Mouse (Mus musculus) forebrain, embryonic 10.5 days (tissue): Measurements from ENCODE around the gene AA986860. TPM values are rescaled to one million over a fixed set of nuclear protein-coding genes. Genes with fewer than 3 reads are reported as not detected.

Experiments used
- DNase-seq: peaks from one replicate; pipeline ENCODE4 v3.0.0-alpha.2; 2017; ENCODE audit warnings: low spot score; ENCODE audit errors: extremely low spot score
- H3K27ac ChIP-seq: fragments of 300-500 bp; sonication (generic); 2 replicates; pipeline ENCODE4 v1.5.1; 2016; ENCODE audit warnings: mild to moderate bottlenecking
- H3K27me3 ChIP-seq: fragments of 300-500 bp; sonication (generic); 2 replicates; pipeline ENCODE4 v1.6.1; 2016; ENCODE audit warnings: mild to moderate bottlenecking; ENCODE audit not compliant: poor library complexity, severe bottlenecking
- H3K36me3 ChIP-seq: fragments of 300-500 bp; sonication (generic); replicated peaks from 2 replicates; pipeline ENCODE4 v1.6.1; 2016; ENCODE audit warnings: mild to moderate bottlenecking, moderate library complexity
- H3K4me1 ChIP-seq: fragments of 300-500 bp; sonication (generic); 2 replicates; pipeline ENCODE4 v1.6.1; 2016
- H3K4me3 ChIP-seq: fragments of 300-500 bp; sonication (generic); 2 replicates; pipeline ENCODE4 v1.5.1; 2016; ENCODE audit warnings: mild to moderate bottlenecking, moderate library complexity
- H3K9me3 ChIP-seq: fragments of 300-500 bp; sonication (generic); 2 replicates; pipeline ENCODE4 v1.6.1; 2016; ENCODE audit warnings: mild to moderate bottlenecking, moderate library complexity
- WGBS: fragments of 180-500 bp; shearing (Covaris S2); methylation state at CpG from one replicate; pipeline ENCODE4 v1.1.7; 2016; 5-methylcytosine and 5-hydroxymethylcytosine counted together
- polyA plus RNA-seq: library from polyadenylated mRNA; unstranded; fragments of >200 nt; fragmentation: Nextera tagmentation; extraction: Ambion mirVana; gene quantifications from 2 replicates; pipeline ENCODE4 v1.2.1, GENCODE M21; 2016

Gene AA986860
- polyA plus RNA-seq, 1 experiment from 2014 or later, result 0.42 TPM

GRCm38 (mm10) chr1:130717291-130717871 lies 14.4 kb upstream of the AA986860 start, which contains the start of gene Yod1:
Gene Yod1 (plus strand): TSS chr1:130717327.
- Histone ChIP-seq H3K27me3 (peaks cover 19% of the 10 kb centered on the region), H3K4me1 (peaks cover 30% of the 10 kb centered on the region), H3K4me3 (peak within 1 kb of the TSS; percentile 79), H3K27ac (peak within 1 kb of the TSS; percentile 92), H3K9me3 (no peaks in the 10 kb centered on the region), H3K36me3 (peaks cover 24% of the 10 kb centered on the region)
- DNase-seq, result peak; percentile 87
- under 1% methylated on average over 54 of the region's 54 CpGs for WGBS

GRCm38 (mm10) chr1:130724206-130724605 lies 7.6 kb upstream of the AA986860 start:
- no peak overlapping the region for H3K4me3 ChIP-seq
- no peak overlapping the region for H3K27ac ChIP-seq
- H3K4me1 ChIP-seq, result no peaks in the 10 kb centered on the region; the same call in 1 of the 2 replicates
- peaks cover 28% of the 10 kb centered on the region for H3K36me3 ChIP-seq
- no peak for DNase-seq
- 92% methylated on average over 5 of the region's 5 CpGs for WGBS
- no peaks in the 10 kb centered on the region for H3K9me3 ChIP-seq
- no peaks in the 10 kb centered on the region for H3K27me3 ChIP-seq

DNA sequence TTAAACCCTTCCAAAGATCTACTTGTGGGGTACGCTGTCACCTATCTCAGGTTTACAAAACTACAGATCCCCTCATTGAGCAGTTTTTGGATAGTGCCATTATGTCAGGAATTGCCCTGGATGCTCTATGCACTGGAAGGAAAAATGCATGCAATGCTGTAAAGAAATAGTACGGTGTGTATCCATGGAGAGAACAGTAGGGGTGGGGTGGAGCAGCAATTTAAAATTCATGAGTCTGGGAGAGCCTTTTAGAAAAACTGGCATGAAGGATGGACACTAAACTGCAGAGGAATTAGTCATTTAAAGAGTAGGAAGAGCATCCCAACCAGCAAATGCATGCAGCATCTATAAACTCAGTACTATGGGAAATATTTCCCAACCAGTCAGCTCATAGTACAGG lies 5.4 kb upstream of the AA986860 start:
- Histone ChIP-seq H3K36me3 (peaks cover 14% of the 10 kb centered on the region; the same call in 1 of the 2 replicates), H3K27ac (no peak overlapping the region), H3K4me1 (peaks cover 4% of the 10 kb centered on the region), H3K27me3 (no peaks in the 10 kb centered on the region), H3K9me3 (no peaks in the 10 kb centered on the region), H3K4me3 (no peak overlapping the region)
- WGBS, result 92% methylated on average over 2 of the region's 2 CpGs
- DNase-seq, result no peak

DNA sequence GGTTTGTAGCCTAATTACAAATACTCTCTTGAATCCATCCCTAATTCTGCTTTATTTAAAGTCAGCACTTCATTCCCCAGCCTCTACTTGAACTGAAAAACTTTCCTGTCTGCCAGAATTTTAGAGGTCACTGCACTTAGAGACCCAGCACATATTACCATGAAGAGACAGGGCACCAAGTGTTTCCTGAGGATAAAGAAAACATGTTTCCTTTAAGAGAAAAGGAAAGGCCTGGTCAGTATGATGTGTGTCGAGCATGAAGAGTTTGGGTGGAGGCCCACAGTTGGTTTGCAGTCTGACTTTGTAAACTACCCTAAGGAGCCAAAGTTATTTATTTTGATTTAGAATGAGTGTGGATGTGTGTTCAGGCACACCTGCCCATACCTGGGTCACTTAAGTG lies 3.7 kb upstream of the AA986860 start:
- no peaks in the 10 kb centered on the region for H3K9me3 ChIP-seq
- DNase-seq, result no peak
- H3K4me3 ChIP-seq, result no peak overlapping the region
- WGBS, result 67% methylated on average over 1 of the region's 1 CpGs
- H3K36me3 ChIP-seq, result peaks cover 10% of the 10 kb centered on the region; the same call in 1 of the 2 replicates
- H3K27ac ChIP-seq, result no peak overlapping the region
- no peaks in the 10 kb centered on the region for H3K27me3 ChIP-seq
- H3K4me1 ChIP-seq, result peaks cover 13% of the 10 kb centered on the region

- no peak for DNase-seq
- peaks cover 5% of the 10 kb centered on the region; the same call in 1 of the 2 replicates for H3K36me3 ChIP-seq
- WGBS, result 88% methylated on average over 3 of the region's 3 CpGs
- H3K4me1 ChIP-seq, result peaks cover 13% of the 10 kb centered on the region
- H3K27me3 ChIP-seq, result no peaks in the 10 kb centered on the region
- H3K4me3 ChIP-seq, result no peak overlapping the region
- H3K9me3 ChIP-seq, result no peaks in the 10 kb centered on the region
- H3K27ac ChIP-seq, result no peak overlapping the region
Measured at GRCm38 (mm10) chr1:130728708-130729107, 3.1 kb upstream of the AA986860 start.

DNA sequence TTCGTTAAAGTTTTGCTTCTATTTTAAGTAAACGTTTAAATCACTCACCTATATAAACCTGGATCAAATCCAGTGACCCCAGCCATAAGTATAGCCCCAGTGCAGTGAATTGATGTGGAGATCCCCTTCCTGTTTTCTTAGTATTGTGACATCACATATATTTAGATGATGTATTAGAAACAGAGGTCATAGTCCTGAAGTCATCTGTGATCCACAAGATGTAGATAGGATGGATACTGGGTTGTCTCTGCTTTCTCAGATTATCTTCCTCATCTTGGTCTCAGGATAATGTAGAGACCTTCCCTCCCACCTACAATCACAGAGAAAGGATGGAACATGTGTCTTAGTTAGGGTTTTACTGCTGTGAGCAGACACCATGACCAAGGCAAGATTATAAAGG lies 2.6 kb upstream of the AA986860 start, which contains the start of gene Pfkfb2:
TSS of gene Pfkfb2 (minus strand) at position 101 of the 400 bp plus-strand sequence.
- H3K27me3 ChIP-seq, result no peaks in the 10 kb centered on the region
- no peaks in the 10 kb centered on the region for H3K9me3 ChIP-seq
- WGBS, result 90% methylated on average over 2 of the region's 2 CpGs
- no peak within 1 kb of the TSS for H3K27ac ChIP-seq
- peaks cover 13% of the 10 kb centered on the region for H3K4me1 ChIP-seq
- H3K4me3 ChIP-seq, result no peak within 1 kb of the TSS
- DNase-seq, result no peak
- peaks cover 2% of the 10 kb centered on the region; the same call in 1 of the 2 replicates for H3K36me3 ChIP-seq

GRCm38 (mm10) chr1:130732706-130733658 lies 1.2 kb downstream of the AA986860 start:
- Histone ChIP-seq H3K36me3 (no peaks in the 10 kb centered on the region), H3K27ac (no peak overlapping the region), H3K4me1 (peaks cover 20% of the 10 kb centered on the region), H3K9me3 (no peaks in the 10 kb centered on the region), H3K27me3 (no peaks in the 10 kb centered on the region), H3K4me3 (no peak overlapping the region)
- WGBS, result 88% methylated on average over 13 of the region's 13 CpGs
- no peak for DNase-seq

DNA sequence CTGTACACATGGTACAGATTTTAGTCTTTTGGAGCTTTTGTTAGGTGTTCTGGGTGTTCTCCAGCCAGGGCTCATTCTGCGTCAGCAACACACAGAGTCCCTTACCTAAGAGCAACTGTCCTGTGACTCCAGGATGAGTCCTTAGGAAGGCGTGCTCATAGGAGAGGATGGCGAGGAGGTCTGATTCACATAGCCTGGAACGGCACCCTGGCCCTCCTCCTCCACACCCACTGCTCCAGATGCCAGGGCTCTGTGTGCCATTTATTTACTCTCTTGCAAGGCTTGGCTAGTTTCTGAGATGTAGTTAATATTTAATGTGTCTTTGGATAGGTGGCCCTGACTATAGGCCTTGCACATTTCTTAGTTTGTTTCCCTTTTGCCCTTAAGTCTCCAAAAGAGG lies 1.9 kb downstream of the AA986860 start:
- no peak for DNase-seq
- no peak overlapping the region for H3K4me3 ChIP-seq
- 93% methylated on average over 4 of the region's 4 CpGs for WGBS
- no peaks in the 10 kb centered on the region for H3K27me3 ChIP-seq
- peaks cover 20% of the 10 kb centered on the region for H3K4me1 ChIP-seq
- no peak overlapping the region for H3K27ac ChIP-seq
- no peaks in the 10 kb centered on the region for H3K9me3 ChIP-seq
- no peaks in the 10 kb centered on the region for H3K36me3 ChIP-seq

DNA sequence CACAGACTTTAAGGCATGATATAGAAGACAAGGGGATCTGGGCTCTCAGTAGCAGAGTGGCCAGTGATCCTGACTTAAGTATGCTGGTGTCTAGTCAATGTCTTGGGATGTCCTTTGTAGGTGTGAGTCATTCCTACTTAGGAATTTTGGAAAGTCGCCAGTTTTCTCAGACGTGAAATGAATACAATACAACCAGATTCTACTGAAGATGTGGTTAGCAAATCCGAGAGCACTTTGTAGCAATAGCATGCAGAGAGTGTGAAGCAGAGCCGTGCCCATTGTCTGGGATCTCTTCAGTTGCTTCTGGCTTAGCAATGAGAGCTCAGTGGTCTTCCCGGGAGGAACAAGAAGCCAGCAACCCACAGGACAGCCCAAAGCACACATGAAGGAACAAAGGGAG lies 2.7 kb downstream of the AA986860 start:
- no peaks in the 10 kb centered on the region for H3K27me3 ChIP-seq
- peaks cover 20% of the 10 kb centered on the region for H3K4me1 ChIP-seq
- H3K4me3 ChIP-seq, result no peak overlapping the region
- no peak for DNase-seq
- H3K9me3 ChIP-seq, result no peaks in the 10 kb centered on the region
- WGBS, result 75% methylated on average over 5 of the region's 5 CpGs
- H3K36me3 ChIP-seq, result no peaks in the 10 kb centered on the region
- H3K27ac ChIP-seq, result no peak overlapping the region

GRCm38 (mm10) chr1:130734852-130735251 lies 3.1 kb downstream of the AA986860 start:
- H3K27me3 ChIP-seq, result no peaks in the 10 kb centered on the region
- H3K4me3 ChIP-seq, result no peak overlapping the region
- no peaks in the 10 kb centered on the region for H3K9me3 ChIP-seq
- peaks cover 20% of the 10 kb centered on the region for H3K4me1 ChIP-seq
- no peak for DNase-seq
- H3K36me3 ChIP-seq, result no peaks in the 10 kb centered on the region
- no peak overlapping the region for H3K27ac ChIP-seq
- 76% methylated on average over 8 of the region's 8 CpGs for WGBS

DNA sequence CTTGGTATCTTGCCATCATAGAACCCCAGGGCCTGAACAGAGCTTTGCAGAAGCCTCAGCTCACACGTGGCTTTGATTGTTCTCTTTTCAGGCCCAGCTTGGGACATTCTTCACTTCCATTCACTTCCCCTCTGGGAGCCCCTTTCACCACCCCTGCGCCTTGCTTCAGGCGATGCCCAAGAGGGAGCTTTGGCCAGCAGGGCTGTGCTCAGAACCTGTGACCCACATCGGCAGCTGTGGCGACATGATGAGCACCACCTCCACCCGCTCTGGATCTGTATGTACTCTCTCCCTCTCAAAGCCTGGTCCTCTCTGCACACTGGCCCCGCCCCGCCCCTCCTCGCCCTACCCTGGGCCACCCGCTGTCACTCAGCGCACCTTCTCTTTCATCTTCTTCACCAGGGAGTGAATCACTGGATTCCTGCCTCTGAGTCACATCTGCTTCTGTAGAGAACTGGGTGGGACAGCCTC lies 5.7 kb downstream of the AA986860 start:
- 34% methylated on average over 11 of the region's 11 CpGs for WGBS
- Histone ChIP-seq H3K9me3 (no peaks in the 10 kb centered on the region), H3K27ac (no peak overlapping the region), H3K4me1 (peaks cover 11% of the 10 kb centered on the region), H3K36me3 (no peaks in the 10 kb centered on the region), H3K27me3 (no peaks in the 10 kb centered on the region), H3K4me3 (no peak overlapping the region)
- DNase-seq, result no peak

GRCm38 (mm10) chr1:130737916-130738315 lies 6.1 kb downstream of the AA986860 start:
- no peak for DNase-seq
- Histone ChIP-seq H3K27me3 (no peaks in the 10 kb centered on the region), H3K36me3 (no peaks in the 10 kb centered on the region), H3K4me1 (peaks cover 11% of the 10 kb centered on the region), H3K9me3 (no peaks in the 10 kb centered on the region), H3K4me3 (no peak overlapping the region), H3K27ac (no peak overlapping the region)
- WGBS, result 93% methylated on average over 7 of the region's 7 CpGs
